Comparison of ENCODE assay signal across 8 mouse cellular contexts in genomic region chr8:84723571-84723900, GRCm38 (mm10). TPM values are rescaled to one million over a fixed set of nuclear protein-coding genes. Genes with fewer than 3 reads are reported as not detected.
DNase-seq lines count a peak whose midpoint lies in the region; ATAC-seq and TF ChIP-seq lines count a peak whose summit lies in the region.

No protein-coding gene starts in this region.

- no peaks in the 10 kb centered on the region for H3K9me3 ChIP-seq in forebrain, embryonic 10.5 days
- no peaks in the 10 kb centered on the region for H3K9me3 ChIP-seq in kidney, embryonic 15.5 days (replicated peaks)
- no peaks in the 10 kb centered on the region for H3K9me3 ChIP-seq in midbrain, embryonic 13.5 days

- DNase-seq in spleen, postnatal 10 days (ENCODE audit: low spot score in 2 of 2), result peak; percentile 76 to 81
- DNase-seq in spleen, adult 12 weeks (ENCODE audit: low spot score), result no peak
- DNase-seq in forebrain, embryonic 10.5 days (ENCODE audit: extremely low spot score, low spot score), result no peak
- DNase-seq in c-Kit-positive CD71-positive TER-119-positive erythroid progenitor cells, embryonic 14.5 days (ENCODE audit: low spot score), result no peak
- DNase-seq in right cerebral cortex, postnatal 10 days (ENCODE audit: low spot score in 2 of 2), result no peak
- no peak for DNase-seq in lung, adult 2 months

- 17% methylated on average over 7 of the region's 7 CpGs for WGBS in forebrain, embryonic 10.5 days
- 24% methylated on average over 7 of the region's 7 CpGs for WGBS in kidney, embryonic 15.5 days
- 34% methylated on average over 7 of the region's 7 CpGs for WGBS in midbrain, embryonic 13.5 days
- 37% methylated on average over 7 of the region's 7 CpGs for WGBS in lung, adult 2 months

- H3K4me2 ChIP-seq in kidney, embryonic 15.5 days, result peak overlapping the region; percentile 29
- H3K4me2 ChIP-seq in midbrain, embryonic 13.5 days (replicated peaks), result 0 out of 2 replicates have a peak overlapping the region, but pooled peaks have one; percentile 11

- TF ChIP-seq CTCF in lung, adult 2 months (IDR thresholded peaks at IDR 0.05; ENCODE audit: insufficient read depth, low read length), result no peak

- no peak for TF ChIP-seq POLR2A in lung, adult 2 months (IDR thresholded peaks at IDR 0.05; ENCODE audit: borderline replicate concordance, extremely low read depth, low read depth, low read length)

- no peaks in the 10 kb centered on the region; the same call in 1 of the 2 replicates for H3K36me3 ChIP-seq in forebrain, embryonic 10.5 days (replicated peaks)
- peaks cover 20% of the 10 kb centered on the region for H3K36me3 ChIP-seq in kidney, embryonic 15.5 days
- peaks cover 16% of the 10 kb centered on the region for H3K36me3 ChIP-seq in midbrain, embryonic 13.5 days

- ATAC-seq in kidney, embryonic 15.5 days (replicated peaks; ENCODE audit: low FRiP score), result no peak
- no peak for ATAC-seq in midbrain, embryonic 13.5 days

- H3K9ac ChIP-seq in kidney, embryonic 15.5 days, result peak overlapping the region; percentile 27; the same call in 1 of the 2 replicates
- peak overlapping the region; percentile 51 for H3K9ac ChIP-seq in midbrain, embryonic 13.5 days (replicated peaks)

- peak overlapping the region; percentile 27 for H3K4me3 ChIP-seq in forebrain, embryonic 10.5 days
- no peak overlapping the region for H3K4me3 ChIP-seq in kidney, embryonic 15.5 days (replicated peaks)
- no peak overlapping the region for H3K4me3 ChIP-seq in midbrain, embryonic 13.5 days (replicated peaks)
- H3K4me3 ChIP-seq in lung, adult 2 months (replicated peaks; ENCODE audit: extremely low read depth, low read depth, low read length), result no peak overlapping the region

- peak overlapping the region; percentile 86 for H3K27ac ChIP-seq in forebrain, embryonic 10.5 days
- peak overlapping the region; percentile 87 for H3K27ac ChIP-seq in kidney, embryonic 15.5 days
- H3K27ac ChIP-seq in midbrain, embryonic 13.5 days, result peak overlapping the region; percentile 71

- H3K4me1 ChIP-seq in forebrain, embryonic 10.5 days, result peaks cover 57% of the 10 kb centered on the region
- H3K4me1 ChIP-seq in kidney, embryonic 15.5 days, result peaks cover 68% of the 10 kb centered on the region
- H3K4me1 ChIP-seq in midbrain, embryonic 13.5 days (replicated peaks), result peaks cover 55% of the 10 kb centered on the region
- peaks cover 30% of the 10 kb centered on the region for H3K4me1 ChIP-seq in lung, adult 2 months (ENCODE audit: control insufficient read depth, insufficient read depth, low read length)

- peaks cover 100% of the 10 kb centered on the region for H3K27me3 ChIP-seq in forebrain, embryonic 10.5 days (ENCODE audit: poor library complexity, severe bottlenecking)
- H3K27me3 ChIP-seq in kidney, embryonic 15.5 days, result peaks cover 21% of the 10 kb centered on the region
- peaks cover 33% of the 10 kb centered on the region for H3K27me3 ChIP-seq in midbrain, embryonic 13.5 days

RNA-seq across cellular contexts. Expression of gene G430095P16Rik, which starts 0.7 kb away (rescaled TPM):
- 1.3 and 2.1 TPM in 2 replicates for polyA plus RNA-seq in forebrain, embryonic 10.5 days (2016; fragmentation: Nextera tagmentation; extraction: Ambion mirVana)
- 1.9 and 2.3 TPM in 2 replicates for polyA plus RNA-seq in kidney, embryonic 15.5 days (2015; fragmentation: Nextera tagmentation; extraction: Ambion mirVana)
- 1.3 and 1.9 TPM in 2 replicates for polyA plus RNA-seq in midbrain, embryonic 13.5 days (2015; fragmentation: Nextera tagmentation; extraction: Ambion mirVana)
- 2.0 and 2.8 TPM in 2 replicates for polyA plus RNA-seq in lung, adult 2 months (2012; rRNA removed)

RNA-seq across cellular contexts. Expression of gene Lyl1, which starts 22.3 kb away (rescaled TPM):
- 4.9 and 5.8 TPM in 2 replicates for polyA plus RNA-seq in forebrain, embryonic 10.5 days (2016; fragmentation: Nextera tagmentation; extraction: Ambion mirVana)
- 7.6 and 7.8 TPM in 2 replicates for polyA plus RNA-seq in kidney, embryonic 15.5 days (2015; fragmentation: Nextera tagmentation; extraction: Ambion mirVana)
- 2.1 and 2.4 TPM in 2 replicates for polyA plus RNA-seq in midbrain, embryonic 13.5 days (2015; fragmentation: Nextera tagmentation; extraction: Ambion mirVana)
- polyA plus RNA-seq in lung, adult 2 months (2012; rRNA removed), result 20.2 and 21.9 TPM in 2 replicates

RNA-seq across cellular contexts. Expression of gene Nacc1, which starts 35.9 kb away (rescaled TPM):
- polyA plus RNA-seq in forebrain, embryonic 10.5 days (2016; fragmentation: Nextera tagmentation; extraction: Ambion mirVana), result 31.3 and 31.5 TPM in 2 replicates
- polyA plus RNA-seq in kidney, embryonic 15.5 days (2015; fragmentation: Nextera tagmentation; extraction: Ambion mirVana), result 23.9 and 25.6 TPM in 2 replicates
- 16.8 and 17.3 TPM in 2 replicates for polyA plus RNA-seq in midbrain, embryonic 13.5 days (2015; fragmentation: Nextera tagmentation; extraction: Ambion mirVana)
- 72.5 and 81.8 TPM in 2 replicates for polyA plus RNA-seq in lung, adult 2 months (2012; rRNA removed)

RNA-seq across cellular contexts. Expression of gene Trmt1, which starts 37.4 kb away (rescaled TPM):
- 68.8 and 69.3 TPM in 2 replicates for polyA plus RNA-seq in forebrain, embryonic 10.5 days (2016; fragmentation: Nextera tagmentation; extraction: Ambion mirVana)
- polyA plus RNA-seq in kidney, embryonic 15.5 days (2015; fragmentation: Nextera tagmentation; extraction: Ambion mirVana), result 68.7 and 73.8 TPM in 2 replicates
- polyA plus RNA-seq in midbrain, embryonic 13.5 days (2015; fragmentation: Nextera tagmentation; extraction: Ambion mirVana), result 50.1 and 55.7 TPM in 2 replicates
- polyA plus RNA-seq in lung, adult 2 months (2012; rRNA removed), result 87.5 and 99.1 TPM in 2 replicates

Comparison
In these comparisons a context has a peak if more than half of its experiments do, and no peak if none do; other contexts are left out.
1. DNase-seq: peak in spleen, postnatal 10 days (2 of 2); none in spleen, adult 12 weeks (single experiment), forebrain, embryonic 10.5 days (single experiment), c-Kit-positive CD71-positive TER-119-positive erythroid progenitor cells, embryonic 14.5 days (single experiment), right cerebral cortex, postnatal 10 days (0 of 2) and lung, adult 2 months (single experiment).
2. Peak in every context shown above with its lines, with median percentiles within 50 percentile points of each other: H3K27ac ChIP-seq.